In genomic region chr14:61596719-61597426, GRCm38 (mm10) we compare ENCODE assay signal across 31 mouse cellular contexts. TPM values are rescaled to one million over a fixed set of nuclear protein-coding genes. Genes with fewer than 3 reads are reported as not detected.
A peak's percentile ranks its signal among the peaks of the same experiment; 100 is the strongest.
DNase-seq lines count a peak whose midpoint lies in the region; ATAC-seq lines count a peak whose summit lies in the region.
"Had no signal": no experiment of that assay in that cellular context is flagged by ENCODE, and none has a peak within 500 bp of the region (broad histone marks: within the 10 kb centered on the region; RNA-seq: fewer than 3 reads in every experiment).

No protein-coding gene starts in this region.

- no peak overlapping the region for H3K4me2 ChIP-seq in stomach, embryonic 15.5 days
- no peak overlapping the region for H3K4me2 ChIP-seq in heart, embryonic 11.5 days
- H3K4me2 ChIP-seq: embryonic facial prominence, embryonic 15.5 days; forebrain, embryonic 13.5 days; hindbrain, embryonic 15.5 days; limb, embryonic 12.5 days; liver, embryonic 11.5 days; midbrain, embryonic 15.5 days had no signal

- WGBS in stomach, embryonic 15.5 days = 77% methylated on average over 9 of the region's 9 CpGs
- WGBS in heart, embryonic 11.5 days (ENCODE audit: insufficient replicate concordance) = 85% methylated on average over 9 of the region's 9 CpGs

- H3K4me1 ChIP-seq in stomach, embryonic 15.5 days = peaks cover 10% of the 10 kb centered on the region; the same call in 1 of the 2 replicates
- peaks cover 7% of the 10 kb centered on the region for H3K4me1 ChIP-seq in heart, embryonic 11.5 days (ENCODE audit: control insufficient read depth, insufficient read depth, low read length)

- no peaks in the 10 kb centered on the region for H3K27me3 ChIP-seq in stomach, embryonic 15.5 days (replicated peaks)
- no peaks in the 10 kb centered on the region for H3K27me3 ChIP-seq in heart, embryonic 11.5 days (ENCODE audit: control insufficient read depth, insufficient read depth, low read length)
- H3K27me3 ChIP-seq: embryonic facial prominence, embryonic 15.5 days; forebrain, embryonic 13.5 days; hindbrain, embryonic 15.5 days; limb, embryonic 12.5 days; midbrain, embryonic 15.5 days had no signal

- no peaks in the 10 kb centered on the region for H3K9me3 ChIP-seq in stomach, embryonic 15.5 days
- no peaks in the 10 kb centered on the region for H3K9me3 ChIP-seq in heart, embryonic 11.5 days (replicated peaks; ENCODE audit: control insufficient read depth, low read length)
- H3K9me3 ChIP-seq: embryonic facial prominence, embryonic 15.5 days; forebrain, embryonic 13.5 days; hindbrain, embryonic 10.5 days; hindbrain, embryonic 15.5 days; limb, embryonic 12.5 days; midbrain, embryonic 10.5 days; midbrain, embryonic 15.5 days had no signal

- H3K4me3 ChIP-seq in stomach, embryonic 15.5 days (replicated peaks) = no peak overlapping the region
- H3K4me3 ChIP-seq in heart, embryonic 11.5 days (ENCODE audit: low read depth, low read length) = no peak overlapping the region
- H3K4me3 ChIP-seq: embryonic facial prominence, embryonic 15.5 days; forebrain, embryonic 13.5 days; heart, adult 2 months; hindbrain, embryonic 10.5 days; hindbrain, embryonic 15.5 days; limb, embryonic 12.5 days; midbrain, embryonic 10.5 days; midbrain, embryonic 15.5 days had no signal

- peak; percentile 24 for DNase-seq in adrenal gland, adult 8-10 months
- DNase-seq in adrenal gland, postnatal 10 days = no peak
- DNase-seq in lung, postnatal 36 days = peak; percentile 47
- DNase-seq in lung, postnatal 4 days = no peak
- DNase-seq in adipocyte (ENCODE audit: low spot score) = peak; percentile 45
- DNase-seq in Muller cell, postnatal 12 days (ENCODE audit: inconsistent ontology term) = no peak
- DNase-seq: cerebellum, adult 11-12 months; cerebellum, adult 9-11 months; gastrocnemius, postnatal 14 days; heart, adult 2 months; heart, postnatal 14 days; kidney, adult 11 months; kidney, postnatal 14 days; layer of hippocampus, adult 9-11 months; liver, postnatal 0 days; lung, postnatal 10 days; right cerebral cortex, postnatal 25 days; thymus, postnatal 4 days had no signal

- peak overlapping the region; percentile 37; the same call in 1 of the 2 replicates for H3K27ac ChIP-seq in stomach, embryonic 15.5 days
- H3K27ac ChIP-seq in heart, embryonic 11.5 days (ENCODE audit: low read depth, low read length) = no peak overlapping the region
- H3K27ac ChIP-seq: embryonic facial prominence, embryonic 15.5 days; forebrain, embryonic 13.5 days; heart, adult 2 months; hindbrain, embryonic 10.5 days; hindbrain, embryonic 15.5 days; limb, embryonic 12.5 days; midbrain, embryonic 10.5 days; midbrain, embryonic 15.5 days had no signal

- no peak overlapping the region for H3K9ac ChIP-seq in stomach, embryonic 15.5 days
- no peak overlapping the region for H3K9ac ChIP-seq in heart, embryonic 11.5 days (ENCODE audit: low read depth, low read length)
- H3K9ac ChIP-seq: embryonic facial prominence, embryonic 15.5 days; forebrain, embryonic 13.5 days; hindbrain, embryonic 15.5 days; limb, embryonic 12.5 days; liver, postnatal 0 days; midbrain, embryonic 15.5 days had no signal

- H3K36me3 ChIP-seq in stomach, embryonic 15.5 days = no peaks in the 10 kb centered on the region
- H3K36me3 ChIP-seq in heart, embryonic 11.5 days (ENCODE audit: control insufficient read depth, insufficient read depth, low read length) = no peaks in the 10 kb centered on the region
- H3K36me3 ChIP-seq: embryonic facial prominence, embryonic 15.5 days; hindbrain, embryonic 10.5 days; hindbrain, embryonic 15.5 days; limb, embryonic 12.5 days; midbrain, embryonic 10.5 days; midbrain, embryonic 15.5 days had no signal

- no peak for ATAC-seq in stomach, embryonic 15.5 days (ENCODE audit: insufficient read depth, low FRiP score, low read depth)
- ATAC-seq in heart, embryonic 11.5 days (replicated peaks; ENCODE audit: insufficient number of reproducible peaks, low FRiP score, low TSS enrichment) = no peak
- ATAC-seq: activated CD4-positive, CD25-positive, alpha-beta regulatory T cell, adult 4 months; forebrain, embryonic 13.5 days; inflammation-experienced regulatory T-cells, adult 6 months; liver, postnatal 0 days; midbrain, embryonic 15.5 days had no signal

RNA-seq across cellular contexts. Expression of gene Trim13, which starts 1.2 kb away (rescaled TPM):
- total RNA-seq in adrenal gland, adult 8-10 months (2022) = 10 to 100 TPM in 2 of 4 experiments, 1 to 10 TPM in 2; 7.8 to 12.4 (median 10.5) TPM
- 10 to 100 TPM in 1 of 2 experiments, 1 to 10 TPM in 1; 7.4 to 10.7 TPM for total RNA-seq in adrenal gland, postnatal 10 days (2021)
- 16.4 and 18.7 TPM in 2 replicates for polyA plus RNA-seq in stomach, embryonic 15.5 days (2015; fragmentation: Nextera tagmentation; extraction: Ambion mirVana)
- polyA plus RNA-seq in heart, embryonic 11.5 days (2014; fragmentation: Nextera tagmentation; extraction: Ambion mirVana) = 14.3 and 16.1 TPM in 2 replicates

RNA-seq across cellular contexts. Expression of gene Kcnrg, which starts 10.4 kb away (rescaled TPM):
- total RNA-seq in adrenal gland, adult 8-10 months (2022) = under 1 TPM in 3 of 4 experiments, not detected in 1; 0.14 to 0.46 (median 0.25) TPM
- under 1 TPM; 0.30 to 0.55 TPM for total RNA-seq in adrenal gland, postnatal 10 days (2021)
- polyA plus RNA-seq in stomach, embryonic 15.5 days (2015; fragmentation: Nextera tagmentation; extraction: Ambion mirVana) = 0.84 and 0.87 TPM in 2 replicates
- 0.44 and 0.64 TPM in 2 replicates for polyA plus RNA-seq in heart, embryonic 11.5 days (2014; fragmentation: Nextera tagmentation; extraction: Ambion mirVana)
- total RNA-seq: neutrophil, adult 5-6 weeks had no signal

RNA-seq across cellular contexts. Expression of gene Spryd7, which starts 40.2 kb away (rescaled TPM):
- 10 to 100 TPM; 19.3 to 21.7 (median 19.8) TPM for total RNA-seq in adrenal gland, adult 8-10 months (2022)
- total RNA-seq in adrenal gland, postnatal 10 days (2021) = 10 to 100 TPM; 17.2 to 18.8 TPM
- 21.3 and 24.3 TPM in 2 replicates for polyA plus RNA-seq in stomach, embryonic 15.5 days (2015; fragmentation: Nextera tagmentation; extraction: Ambion mirVana)
- polyA plus RNA-seq in heart, embryonic 11.5 days (2014; fragmentation: Nextera tagmentation; extraction: Ambion mirVana) = 24.9 and 29.4 TPM in 2 replicates

Comparison
In these comparisons a context has a peak if more than half of its experiments do, and no peak if none do; other contexts are left out.
1. DNase-seq: peak in adrenal gland, adult 8-10 months (single experiment), lung, postnatal 36 days (single experiment) and adipocyte (single experiment); none in adrenal gland, postnatal 10 days (single experiment), lung, postnatal 4 days (0 of 2) and Muller cell, postnatal 12 days (single experiment).